Mouse (Mus musculus): ENCODE results near the gene Milr1. TPM values are rescaled to one million over a fixed set of nuclear protein-coding genes. Genes with fewer than 3 reads are reported as not detected.

Milr1 gene
- polyA plus RNA-seq, 1 experiment from 2014 or later = 2.7 TPM

GRCm38 (mm10) chr11:106817156-106817555 is 66.1 kb downstream of the Milr1 start:
- no peaks in the 10 kb centered on the region for H3K27me3 ChIP-seq (replicated peaks)
- H3K4me2 ChIP-seq = no peak overlapping the region
- no peaks in the 10 kb centered on the region for H3K4me1 ChIP-seq
- no peak overlapping the region for H3K9ac ChIP-seq
- no peaks in the 10 kb centered on the region for H3K9me3 ChIP-seq
- peaks cover 40% of the 10 kb centered on the region for H3K36me3 ChIP-seq
- no peak overlapping the region for H3K27ac ChIP-seq
- no peak overlapping the region for H3K4me3 ChIP-seq (replicated peaks)
- ATAC-seq (ENCODE audit: insufficient read depth, low FRiP score, low read depth) = no peak
- 90% methylated on average over 3 of the region's 3 CpGs for WGBS

GRCm38 (mm10) chr11:106817808-106818207 is 66.8 kb downstream of the Milr1 start:
- ATAC-seq (ENCODE audit: insufficient read depth, low FRiP score, low read depth) = no peak
- 76% methylated on average over 6 of the region's 6 CpGs for WGBS

GRCm38 (mm10) chr11:106818341-106818740 is 67.3 kb downstream of the Milr1 start:
- Histone ChIP-seq H3K9ac (no peak overlapping the region), H3K27ac (no peak overlapping the region), H3K27me3 (replicated peaks) (no peaks in the 10 kb centered on the region), H3K4me2 (no peak overlapping the region), H3K4me3 (replicated peaks) (no peak overlapping the region), H3K9me3 (no peaks in the 10 kb centered on the region), H3K36me3 (peaks cover 34% of the 10 kb centered on the region), H3K4me1 (no peaks in the 10 kb centered on the region)
- ATAC-seq (ENCODE audit: insufficient read depth, low FRiP score, low read depth) = no peak
- 52% methylated on average over 9 of the region's 9 CpGs for WGBS

More at GRCm38 (mm10) chr11:106817808-106818207, 66.8 kb downstream of the Milr1 start:
- Histone ChIP-seq H3K27me3 (replicated peaks) (no peaks in the 10 kb centered on the region), H3K4me3 (replicated peaks) (no peak overlapping the region), H3K4me2 (no peak overlapping the region), H3K9me3 (no peaks in the 10 kb centered on the region), H3K9ac (no peak overlapping the region), H3K36me3 (peaks cover 34% of the 10 kb centered on the region), H3K4me1 (no peaks in the 10 kb centered on the region), H3K27ac (no peak overlapping the region)

Small RNA genes within 50 kb of the gene (microRNA-seq; reads per million reads assigned to microRNA genes)
- gene Gm25994 (not detected), gene Mir3064 (4.6 reads per million, percentile 18 among the genes with 10 or more reads in this experiment)

Other genes with a start within 250 kb of the Milr1 start
- gene Tex2, start 137.8 kb upstream of the Milr1 start, polyA plus RNA-seq (2015; fragmentation: Nextera tagmentation; extraction: Ambion mirVana) = 10.3 and 11.9 TPM in 2 replicates
- gene Pecam1, start 598 bp upstream of the Milr1 start, polyA plus RNA-seq (2015; fragmentation: Nextera tagmentation; extraction: Ambion mirVana) = 44.6 and 48.5 TPM in 2 replicates
- 9.7 and 11.1 TPM in 2 replicates for gene Polg2, start 28.3 kb downstream of the Milr1 start, polyA plus RNA-seq (2015; fragmentation: Nextera tagmentation; extraction: Ambion mirVana)
- 295 and 312 TPM in 2 replicates for gene Ddx5, start 38.0 kb downstream of the Milr1 start, polyA plus RNA-seq (2015; fragmentation: Nextera tagmentation; extraction: Ambion mirVana)
- gene Cep95, start 38.0 kb downstream of the Milr1 start, polyA plus RNA-seq (2015; fragmentation: Nextera tagmentation; extraction: Ambion mirVana) = 17.7 and 19.9 TPM in 2 replicates
- 13.2 and 13.4 TPM in 2 replicates for gene Smurf2, start 169.5 kb downstream of the Milr1 start, polyA plus RNA-seq (2015; fragmentation: Nextera tagmentation; extraction: Ambion mirVana)
- 259 and 365 TPM in 2 replicates for gene Kpna2, start 248.3 kb downstream of the Milr1 start, polyA plus RNA-seq (2015; fragmentation: Nextera tagmentation; extraction: Ambion mirVana)

Data from stomach, embryonic 15.5 days (tissue).